Mouse (Mus musculus): Measurements from ENCODE around the gene Krt15. TPM values are rescaled to one million over a fixed set of nuclear protein-coding genes. Genes with fewer than 3 reads are reported as not detected.

Krt15 gene
- total and polyA plus RNA-seq, 3 experiments, result 0.21 TPM; not detected in 2

DNA sequence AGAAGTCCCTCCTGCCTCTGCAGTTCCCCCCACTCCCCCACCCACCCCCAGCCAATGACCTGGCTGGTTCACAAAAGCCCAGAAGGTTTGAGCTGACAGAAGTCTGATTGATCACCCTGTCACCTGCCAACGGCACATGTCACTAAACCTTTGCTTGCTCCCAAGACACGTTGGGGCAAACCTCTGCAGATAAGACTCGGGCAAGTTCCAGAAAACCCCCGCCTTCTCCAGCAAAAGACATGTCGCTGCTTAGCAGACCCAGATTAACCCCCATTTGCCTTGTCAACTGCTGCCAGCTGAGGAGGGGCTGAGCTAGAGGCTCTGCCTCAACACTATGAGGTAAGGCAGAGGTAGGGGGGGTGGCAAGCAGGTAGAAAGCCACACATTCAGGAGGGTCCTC lies 831 bp upstream of the Krt15 start:
- TF ChIP-seq CTCF (conservative IDR thresholded peaks at IDR 0.05 in 1 of 2, IDR thresholded peaks at IDR 0.05 in 1 of 2; ENCODE audit: low read depth in 2 of 2, low read length in 2 of 2) (no peak), IRF4 (IDR thresholded peaks at IDR 0.05; ENCODE audit: low read depth, low read length) (no peak), USF2 (conservative IDR thresholded peaks at IDR 0.05; ENCODE audit: low read depth, low read length) (no peak), MAX (IDR thresholded peaks at IDR 0.05; ENCODE audit: low read length) (no peak), RAD21 (IDR thresholded peaks at IDR 0.05; ENCODE audit: low read depth, low read length) (no peak), KAT2A (IDR thresholded peaks at IDR 0.05; ENCODE audit: insufficient replicate concordance, low read length) (no peak), ELF1 (IDR thresholded peaks at IDR 0.05; ENCODE audit: low read depth, low read length) (no peak), MXI1 (IDR thresholded peaks at IDR 0.05; ENCODE audit: low read depth, low read length) (no peak), JUND (conservative IDR thresholded peaks at IDR 0.05; ENCODE audit: low read depth, low read length) (no peak), EP300 (IDR thresholded peaks at IDR 0.05; ENCODE audit: low read length) (no peak), POLR2AphosphoS2 (IDR thresholded peaks at IDR 0.05; ENCODE audit: low read depth, low read length) (no peak), RCOR1 (conservative IDR thresholded peaks at IDR 0.05; ENCODE audit: low read depth, low read length) (no peak), ZMIZ1 (IDR thresholded peaks at IDR 0.05; ENCODE audit: low read depth, low read length) (no peak), ETS1 (conservative IDR thresholded peaks at IDR 0.05; ENCODE audit: low read depth, low read length) (no peak), ZNF384 (IDR thresholded peaks at IDR 0.05; ENCODE audit: low read depth, low read length) (no peak), TBP (conservative IDR thresholded peaks at IDR 0.05; ENCODE audit: low read depth, low read length) (no peak), SMC3 (IDR thresholded peaks at IDR 0.05; ENCODE audit: low read depth, low read length) (no peak)
- no peak for DNase-seq (ENCODE audit: extremely low read depth)
- no peak overlapping the region for H3K4me2 ChIP-seq (ENCODE audit: insufficient read depth, low read depth, poor library complexity, severe bottlenecking)
- dilution Hi-C loops (cut with MboI; ENCODE audit: extremely low pct_ligation_motif_present, extremely low pct_unique_long_range_greater_than_20kb, low sequenced_read_pairs) (no loop called here), in situ Hi-C loops (cut with MboI; ENCODE audit: low pct_ligation_motif_present, low pct_unique_long_range_greater_than_20kb, low sequenced_read_pairs) (no loop called here)
- H3K4me3 ChIP-seq (replicated peaks in 1 of 3; ENCODE audit: low read depth in 2 of 3, low read length in 2 of 3, poor library complexity in 1 of 3), result no peak overlapping the region
- no peaks in the 10 kb centered on the region for H3K9me3 ChIP-seq (replicated peaks; ENCODE audit: low read length)
- no peaks in the 10 kb centered on the region for H3K36me3 ChIP-seq (replicated peaks in 1 of 2; ENCODE audit: control insufficient read depth in 1 of 2, insufficient read depth in 1 of 2, low read length in 1 of 2)
- H3K4me1 ChIP-seq (ENCODE audit: control insufficient read depth in 1 of 2, insufficient read depth in 2 of 2), result no peaks in the 10 kb centered on the region
- no peak overlapping the region for H3K9ac ChIP-seq (ENCODE audit: insufficient read depth, low read depth)
- no peak overlapping the region for H3K27ac ChIP-seq (ENCODE audit: insufficient read depth, low read depth)
- H3K79me2 ChIP-seq (replicated peaks; ENCODE audit: control insufficient read depth, extremely low read depth, insufficient read depth, poor library complexity, severe bottlenecking), result no peaks in the 10 kb centered on the region
- peaks cover 97% of the 10 kb centered on the region for H3K27me3 ChIP-seq (replicated peaks)

DNA sequence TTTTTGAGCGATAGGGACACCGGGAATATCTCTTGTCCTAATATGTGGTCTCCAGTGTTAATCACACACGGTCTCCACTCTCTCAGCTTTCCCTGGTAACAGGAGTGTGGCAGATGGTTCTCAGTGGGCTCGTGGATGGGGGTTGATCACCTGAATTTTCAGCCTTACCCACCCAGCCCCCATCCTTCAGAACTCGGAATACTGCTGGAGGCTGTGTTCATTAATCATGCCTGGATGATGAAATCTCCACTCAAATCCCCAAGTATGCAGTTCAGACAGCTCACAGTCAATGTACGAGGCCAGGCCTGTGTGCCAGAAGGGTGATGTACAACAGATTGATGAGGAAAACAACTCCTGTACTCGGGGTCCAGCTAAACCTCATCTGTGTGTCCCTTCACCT lies 10.8 kb downstream of the Krt15 start:
- DNase-seq (ENCODE audit: extremely low read depth), result no peak
- no peaks in the 10 kb centered on the region for H3K9me3 ChIP-seq (replicated peaks; ENCODE audit: low read length)
- no peaks in the 10 kb centered on the region for H3K4me1 ChIP-seq (ENCODE audit: control insufficient read depth in 1 of 2, insufficient read depth in 2 of 2)
- peaks cover 97% of the 10 kb centered on the region for H3K27me3 ChIP-seq (replicated peaks)
- H3K4me2 ChIP-seq (ENCODE audit: insufficient read depth, low read depth, poor library complexity, severe bottlenecking), result no peak overlapping the region
- dilution Hi-C loops (cut with MboI; ENCODE audit: extremely low pct_ligation_motif_present, extremely low pct_unique_long_range_greater_than_20kb, low sequenced_read_pairs), result no loop called here
- no peak overlapping the region for H3K9ac ChIP-seq (ENCODE audit: insufficient read depth, low read depth)
- in situ Hi-C loops (cut with MboI; ENCODE audit: low pct_ligation_motif_present, low pct_unique_long_range_greater_than_20kb, low sequenced_read_pairs), result no loop called here
- no peak overlapping the region for H3K4me3 ChIP-seq (replicated peaks in 1 of 3; ENCODE audit: low read depth in 2 of 3, low read length in 2 of 3, poor library complexity in 1 of 3)
- no peak overlapping the region for H3K27ac ChIP-seq (ENCODE audit: insufficient read depth, low read depth)
- no peak for TF ChIP-seq ETS1 (conservative IDR thresholded peaks at IDR 0.05; ENCODE audit: low read depth, low read length)
- no peak for TF ChIP-seq JUN (IDR thresholded peaks at IDR 0.05; ENCODE audit: insufficient read depth, low read depth, low read length)
- no peak for TF ChIP-seq MEF2A (IDR thresholded peaks at IDR 0.05; ENCODE audit: borderline replicate concordance, low read depth, low read length)
- no peak for TF ChIP-seq CHD2 (IDR thresholded peaks at IDR 0.05; ENCODE audit: low read length)
- TF ChIP-seq MYC (IDR thresholded peaks at IDR 0.05; ENCODE audit: low read depth, low read length), result no peak
- no peak for TF ChIP-seq KAT2A (IDR thresholded peaks at IDR 0.05; ENCODE audit: insufficient replicate concordance, low read length)
- no peak for TF ChIP-seq USF1 (IDR thresholded peaks at IDR 0.05; ENCODE audit: low read depth, low read length)
- no peak for TF ChIP-seq UBTF (IDR thresholded peaks at IDR 0.05; ENCODE audit: low read depth, low read length)
- no peak for TF ChIP-seq GABPA (IDR thresholded peaks at IDR 0.05; ENCODE audit: insufficient replicate concordance, low read depth, low read length)
- TF ChIP-seq POLR2AphosphoS2 (IDR thresholded peaks at IDR 0.05; ENCODE audit: low read depth, low read length), result no peak
- no peak for TF ChIP-seq CTCF (conservative IDR thresholded peaks at IDR 0.05 in 1 of 2, IDR thresholded peaks at IDR 0.05 in 1 of 2; ENCODE audit: low read depth in 2 of 2, low read length in 2 of 2)
- no peak for TF ChIP-seq MAFK (IDR thresholded peaks at IDR 0.05; ENCODE audit: insufficient replicate concordance, low read length)
- no peaks in the 10 kb centered on the region for H3K79me2 ChIP-seq (replicated peaks; ENCODE audit: control insufficient read depth, extremely low read depth, insufficient read depth, poor library complexity, severe bottlenecking)
- H3K36me3 ChIP-seq (replicated peaks in 1 of 2; ENCODE audit: control insufficient read depth in 1 of 2, insufficient read depth in 1 of 2, low read length in 1 of 2), result no peaks in the 10 kb centered on the region
